Mouse (Mus musculus) gastrocnemius, postnatal 14 days (tissue): ENCODE measurements at regions not wholly inside any gene's neighbourhood (a gene's known extent, or its start where the extent isn't known, plus 50 kb on each side); places are given as distances from the start of the nearest gene placed in this dataset.
A peak's percentile ranks its signal among the peaks of the same experiment; 100 is the strongest.
"Not testable (repeated sequence)": the region's sequence is repeated elsewhere in the genome, so short reads cannot be mapped to it uniquely, and the experiment has no call there.

ENCODE experiments used
- DNase-seq: peaks from one replicate; pipeline ENCODE4 v3.0.0; 2021; ENCODE audit warnings: mixed read lengths
- intact Hi-C: fragments of 180-260 bp; cut with DNase I; formaldehyde crosslinking; loops from one replicate; pipeline ENCODE4 v1.15.1; 2025; ENCODE audit warnings: low total_unique reads

DNA sequence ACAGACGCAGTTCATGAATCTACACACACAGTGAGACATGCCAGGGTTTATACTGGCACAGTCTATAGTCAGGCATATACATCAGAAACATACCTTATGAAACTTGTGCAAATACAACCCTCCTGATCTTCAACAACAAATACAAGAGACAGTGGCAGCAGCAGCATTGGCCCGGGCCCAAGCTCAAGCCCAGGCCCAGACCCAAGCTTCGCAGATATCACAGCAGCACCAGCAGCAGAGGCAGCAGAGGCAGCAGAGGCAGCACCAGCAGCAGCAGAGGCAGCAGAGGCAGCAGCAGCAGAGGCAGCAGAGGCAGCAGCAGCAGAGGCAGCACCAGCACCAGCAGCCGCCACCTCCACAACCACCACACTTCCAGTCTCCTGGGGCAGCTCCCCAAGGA, 80.0 kb downstream of the Samd9l start:
- intact Hi-C loops, result no loop called here
- DNase-seq, result no peak

- intact Hi-C loops, result not testable (repeated sequence)
- peak; percentile 6 for DNase-seq
Observed at GRCm38 (mm10) chr6:3307598-3308220, 91.7 kb downstream of the Samd9l start.

DNA sequence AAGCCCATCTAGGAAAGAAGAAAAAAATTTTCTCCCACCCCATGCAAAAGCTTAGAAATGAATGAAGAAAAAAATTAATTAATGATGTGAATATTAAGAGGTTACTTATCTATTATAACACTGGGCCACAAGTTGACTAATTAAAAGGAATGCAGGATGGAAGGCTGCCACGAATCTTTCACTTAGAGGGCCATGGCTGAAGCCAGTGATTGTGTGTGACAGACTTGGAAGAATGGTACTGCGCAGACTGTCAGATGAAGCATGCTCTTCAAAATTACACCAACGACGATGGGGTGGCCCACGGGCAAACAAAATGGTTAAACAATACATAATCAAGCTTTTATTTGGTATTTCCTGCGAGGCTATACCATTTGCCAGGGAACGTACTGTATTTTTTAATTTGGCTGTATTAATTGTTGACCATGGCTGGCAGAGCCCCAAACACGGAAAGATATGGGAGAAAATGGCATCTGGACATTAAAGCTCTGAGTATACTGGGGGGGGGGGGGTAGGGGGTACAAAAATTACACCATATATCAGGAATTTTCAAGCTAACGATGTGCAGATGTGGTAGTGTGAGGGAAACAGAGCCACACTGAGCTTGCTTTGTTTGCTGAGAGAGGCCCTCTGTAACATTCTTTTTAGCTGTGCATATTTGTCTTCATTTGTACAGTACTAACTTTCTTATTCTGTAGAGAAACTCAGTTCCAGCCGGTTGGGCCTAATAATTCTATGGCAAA, 94.3 kb downstream of the Samd9l start:
- intact Hi-C loops, DNase-seq: not testable (repeated sequence)

GRCm38 (mm10) chr6:3293316-3293715, 106.1 kb downstream of the Samd9l start:
- intact Hi-C loops, DNase-seq: not testable (repeated sequence)

DNA sequence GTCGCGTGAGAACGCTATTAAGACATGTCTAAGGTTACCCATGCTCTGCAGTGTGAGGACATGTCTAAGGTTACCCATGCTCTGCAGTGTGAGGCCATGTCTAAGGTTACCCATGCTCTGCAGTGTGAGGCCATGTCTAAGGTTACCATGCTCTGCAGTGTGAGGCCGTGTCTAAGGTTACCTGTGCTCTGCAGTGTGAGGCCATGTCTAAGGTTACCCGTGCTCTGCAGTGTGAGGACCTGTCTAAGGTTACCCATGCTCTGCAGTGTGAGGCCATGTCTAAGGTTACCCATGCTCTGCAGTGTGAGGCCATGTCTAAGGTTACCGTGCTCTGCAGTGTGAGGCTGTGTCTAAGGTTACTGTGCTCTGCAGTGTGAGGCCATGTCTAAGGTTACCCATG, 107.4 kb downstream of the Samd9l start:
- intact Hi-C loops, result not testable (repeated sequence)

DNA sequence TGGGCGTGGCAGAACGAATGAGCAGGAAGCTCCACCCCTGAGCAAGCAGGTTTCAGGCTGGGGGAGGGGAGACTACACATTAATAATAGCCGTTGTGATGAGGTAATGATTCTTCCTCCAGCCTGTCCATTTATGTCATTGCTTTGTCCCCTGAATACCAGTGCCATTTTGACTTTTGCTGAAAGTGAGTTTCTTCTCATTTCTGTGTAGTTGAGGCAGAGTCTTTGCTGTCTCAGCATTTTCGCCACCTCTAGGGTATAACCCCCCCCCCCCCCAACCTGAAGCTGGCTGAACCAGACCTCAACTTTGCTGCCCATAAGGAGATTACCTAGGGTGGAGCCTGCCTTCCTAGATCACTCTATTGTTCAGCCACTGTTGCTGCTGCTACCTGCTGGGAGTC, 130.6 kb downstream of the Samd9l start:
- DNase-seq, intact Hi-C loops: not testable (repeated sequence)

More for the DNA sequence above, 107.4 kb downstream of the Samd9l start:
- DNase-seq, result not testable (repeated sequence)

DNA sequence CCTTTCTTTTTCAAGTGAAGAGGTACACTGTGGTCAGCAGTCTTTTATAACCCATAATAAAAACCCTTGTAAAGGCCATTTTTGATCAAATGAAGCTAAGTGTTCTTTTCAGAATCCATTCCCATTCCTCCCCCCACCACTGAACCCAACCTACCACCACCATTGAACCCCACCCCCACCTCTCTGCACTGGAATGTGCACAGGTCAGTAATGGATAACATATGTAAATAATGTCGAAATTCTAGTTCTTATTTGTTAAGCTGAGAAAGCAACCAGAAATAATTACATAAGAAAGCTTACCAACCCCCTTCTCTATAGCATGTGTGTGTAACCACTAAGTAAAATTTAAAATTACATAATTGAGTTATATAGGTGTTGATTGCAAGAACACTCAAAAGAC, 133.9 kb downstream of the Samd9l start:
- intact Hi-C loops, DNase-seq: not testable (repeated sequence)
